Mouse (Mus musculus): ENCODE data around the gene Rbm19. TPM values are rescaled to one million over a fixed set of nuclear protein-coding genes. Genes with fewer than 3 reads are reported as not detected.

The Rbm19 gene
- polyA plus RNA-seq, 1 experiment: 8.3 TPM

- Histone ChIP-seq H3K4me3 (ENCODE audit: insufficient read depth, low read length) (no peak overlapping the region), H3K27ac (ENCODE audit: insufficient read depth, low read length) (no peak overlapping the region), H3K4me1 (ENCODE audit: control insufficient read depth, insufficient read depth, low read length) (no peaks in the 10 kb centered on the region)
- TF ChIP-seq POLR2A (IDR thresholded peaks at IDR 0.05; ENCODE audit: extremely low read depth, insufficient read depth, low read length): no peak
- TF ChIP-seq CTCF (IDR thresholded peaks at IDR 0.05; ENCODE audit: extremely low read depth, insufficient read depth, low read length): no peak
Observed at GRCm38 (mm10) chr5:120130163-120130562, 13.9 kb downstream of the Rbm19 start.

DNA sequence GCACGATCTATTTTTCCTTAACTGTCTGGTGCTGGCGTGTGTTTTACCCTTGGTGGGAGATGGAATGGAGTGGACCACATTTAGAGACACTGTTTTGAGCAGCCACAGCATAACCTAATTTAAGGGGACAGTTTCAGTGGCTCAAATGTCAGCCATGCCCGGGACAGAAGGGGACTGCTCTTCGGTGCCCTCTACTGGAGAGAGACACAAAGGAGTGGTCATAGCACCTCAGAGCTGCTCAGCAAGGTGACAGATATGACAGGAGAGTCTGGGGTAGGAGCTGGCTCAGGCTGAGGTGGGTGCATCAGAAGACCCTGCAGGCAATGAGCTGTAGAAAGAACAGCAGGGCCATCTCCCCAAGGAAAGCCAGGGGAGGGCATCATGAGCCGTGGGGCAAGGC, 15.3 kb downstream of the Rbm19 start:
- H3K27ac ChIP-seq (ENCODE audit: insufficient read depth, low read length): no peak overlapping the region
- no peak overlapping the region for H3K4me3 ChIP-seq (ENCODE audit: insufficient read depth, low read length)
- H3K4me1 ChIP-seq (ENCODE audit: control insufficient read depth, insufficient read depth, low read length): no peaks in the 10 kb centered on the region
- TF ChIP-seq POLR2A (IDR thresholded peaks at IDR 0.05; ENCODE audit: extremely low read depth, insufficient read depth, low read length): no peak
- peak; percentile 54 for TF ChIP-seq CTCF (IDR thresholded peaks at IDR 0.05; ENCODE audit: extremely low read depth, insufficient read depth, low read length)

- H3K27ac ChIP-seq (ENCODE audit: insufficient read depth, low read length): no peak overlapping the region
- no peak overlapping the region for H3K4me3 ChIP-seq (ENCODE audit: insufficient read depth, low read length)
- peak; percentile 83 for TF ChIP-seq CTCF (IDR thresholded peaks at IDR 0.05; ENCODE audit: extremely low read depth, insufficient read depth, low read length)
- no peak for TF ChIP-seq POLR2A (IDR thresholded peaks at IDR 0.05; ENCODE audit: extremely low read depth, insufficient read depth, low read length)
- no peaks in the 10 kb centered on the region for H3K4me1 ChIP-seq (ENCODE audit: control insufficient read depth, insufficient read depth, low read length)
Observed at GRCm38 (mm10) chr5:120134000-120134399, 17.7 kb downstream of the Rbm19 start.

DNA sequence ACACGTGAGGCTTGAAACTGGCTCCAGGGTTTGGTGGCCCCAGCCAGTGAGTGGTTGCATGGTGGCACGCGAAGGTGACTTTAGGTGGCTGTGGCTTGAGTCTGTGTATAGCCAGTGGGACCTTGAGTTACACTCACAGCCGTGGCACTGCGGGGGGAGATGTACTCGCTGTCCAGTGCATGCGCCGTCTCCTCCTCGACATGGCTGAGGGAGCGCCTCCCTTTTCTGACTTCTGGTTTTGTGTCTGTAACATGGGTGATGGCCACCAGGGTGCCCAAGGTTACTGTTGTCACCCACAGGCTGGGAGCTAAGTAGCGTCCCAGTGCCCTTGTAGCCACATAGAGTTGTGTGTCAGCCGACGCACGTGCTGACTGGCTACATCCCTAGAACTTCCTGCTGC, 19.1 kb downstream of the Rbm19 start:
- no peak overlapping the region for H3K4me3 ChIP-seq (ENCODE audit: insufficient read depth, low read length)
- no peak overlapping the region for H3K27ac ChIP-seq (ENCODE audit: insufficient read depth, low read length)
- no peaks in the 10 kb centered on the region for H3K4me1 ChIP-seq (ENCODE audit: control insufficient read depth, insufficient read depth, low read length)
- TF ChIP-seq POLR2A (IDR thresholded peaks at IDR 0.05; ENCODE audit: extremely low read depth, insufficient read depth, low read length): no peak
- TF ChIP-seq CTCF (IDR thresholded peaks at IDR 0.05; ENCODE audit: extremely low read depth, insufficient read depth, low read length): no peak

GRCm38 (mm10) chr5:120135823-120136222, 19.6 kb downstream of the Rbm19 start:
- H3K4me3 ChIP-seq (ENCODE audit: insufficient read depth, low read length): no peak overlapping the region
- TF ChIP-seq CTCF (IDR thresholded peaks at IDR 0.05; ENCODE audit: extremely low read depth, insufficient read depth, low read length) (no peak), POLR2A (IDR thresholded peaks at IDR 0.05; ENCODE audit: extremely low read depth, insufficient read depth, low read length) (no peak)
- no peaks in the 10 kb centered on the region for H3K4me1 ChIP-seq (ENCODE audit: control insufficient read depth, insufficient read depth, low read length)
- no peak overlapping the region for H3K27ac ChIP-seq (ENCODE audit: insufficient read depth, low read length)

DNA sequence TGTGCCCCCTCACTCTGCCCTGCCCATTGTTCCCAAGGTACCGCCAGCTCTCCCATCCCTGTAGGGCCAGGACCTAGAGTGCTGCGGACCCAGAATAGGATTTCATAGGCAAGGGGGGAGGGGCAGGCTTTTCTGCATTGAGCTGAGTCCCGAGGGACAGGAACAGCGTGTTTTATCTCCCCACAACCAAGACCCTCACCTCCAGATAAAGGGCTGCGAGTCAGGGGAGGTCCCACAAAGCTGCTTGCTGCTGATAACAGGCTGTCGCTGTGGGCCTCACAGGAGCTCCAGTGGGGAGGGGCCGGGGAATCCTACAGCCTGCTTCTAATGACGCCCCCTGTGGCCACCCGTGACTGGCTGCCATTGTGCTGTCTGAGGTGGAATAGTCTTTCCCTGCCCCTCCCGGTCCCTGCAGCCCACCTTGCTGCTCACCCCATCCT, 20.0 kb downstream of the Rbm19 start:
- TF ChIP-seq CTCF (IDR thresholded peaks at IDR 0.05; ENCODE audit: extremely low read depth, insufficient read depth, low read length): no peak
- TF ChIP-seq POLR2A (IDR thresholded peaks at IDR 0.05; ENCODE audit: extremely low read depth, insufficient read depth, low read length): no peak
- no peak overlapping the region for H3K4me3 ChIP-seq (ENCODE audit: insufficient read depth, low read length)
- no peak overlapping the region for H3K27ac ChIP-seq (ENCODE audit: insufficient read depth, low read length)
- H3K4me1 ChIP-seq (ENCODE audit: control insufficient read depth, insufficient read depth, low read length): no peaks in the 10 kb centered on the region

GRCm38 (mm10) chr5:120137038-120137437, 20.8 kb downstream of the Rbm19 start:
- Histone ChIP-seq H3K27ac (ENCODE audit: insufficient read depth, low read length) (no peak overlapping the region), H3K4me1 (ENCODE audit: control insufficient read depth, insufficient read depth, low read length) (no peaks in the 10 kb centered on the region), H3K4me3 (ENCODE audit: insufficient read depth, low read length) (no peak overlapping the region)
- TF ChIP-seq CTCF (IDR thresholded peaks at IDR 0.05; ENCODE audit: extremely low read depth, insufficient read depth, low read length) (no peak), POLR2A (IDR thresholded peaks at IDR 0.05; ENCODE audit: extremely low read depth, insufficient read depth, low read length) (no peak)

DNA sequence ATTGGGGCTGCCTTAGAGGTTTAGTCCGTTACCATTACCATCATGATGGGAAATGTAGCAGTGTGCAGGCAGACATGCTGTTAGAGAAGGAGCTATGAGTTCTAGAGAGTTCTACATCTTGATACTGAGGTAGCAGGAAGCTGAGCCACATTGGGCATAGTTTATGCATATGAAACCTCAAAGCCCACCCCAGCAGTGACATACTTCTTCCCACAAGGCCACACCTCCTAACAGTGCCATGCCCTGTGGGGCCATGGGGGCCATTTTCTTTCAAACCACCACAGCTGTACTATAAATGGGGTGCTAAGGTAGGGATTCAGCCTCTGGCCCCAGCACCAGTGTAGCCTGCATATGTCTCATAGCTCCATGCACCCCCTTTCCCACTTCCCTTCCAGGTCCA, 21.6 kb downstream of the Rbm19 start:
- H3K4me3 ChIP-seq (ENCODE audit: insufficient read depth, low read length): no peak overlapping the region
- TF ChIP-seq CTCF (IDR thresholded peaks at IDR 0.05; ENCODE audit: extremely low read depth, insufficient read depth, low read length) (no peak), POLR2A (IDR thresholded peaks at IDR 0.05; ENCODE audit: extremely low read depth, insufficient read depth, low read length) (no peak)
- H3K27ac ChIP-seq (ENCODE audit: insufficient read depth, low read length): no peak overlapping the region
- H3K4me1 ChIP-seq (ENCODE audit: control insufficient read depth, insufficient read depth, low read length): no peaks in the 10 kb centered on the region

DNA sequence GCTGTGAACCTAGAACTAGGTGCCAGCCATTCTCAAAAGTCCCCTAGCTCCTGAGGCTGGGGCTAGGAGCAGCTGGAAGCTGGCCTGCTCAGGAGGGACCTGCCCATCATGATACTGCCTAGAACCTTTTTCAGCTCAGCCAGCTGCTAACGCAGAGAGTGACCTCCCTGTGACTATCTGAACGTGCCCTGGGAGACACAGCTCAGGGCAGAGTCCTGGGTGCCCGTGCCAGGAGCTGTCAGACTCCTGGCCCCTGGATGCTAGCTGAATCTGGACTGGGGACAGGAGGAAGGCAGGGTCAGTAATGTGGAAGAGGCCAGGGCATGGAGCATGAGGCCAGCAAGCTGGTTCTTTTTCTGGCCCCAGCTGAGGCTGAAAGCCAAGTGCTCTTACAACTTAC, 22.1 kb downstream of the Rbm19 start:
- TF ChIP-seq CTCF (IDR thresholded peaks at IDR 0.05; ENCODE audit: extremely low read depth, insufficient read depth, low read length): no peak
- no peak for TF ChIP-seq POLR2A (IDR thresholded peaks at IDR 0.05; ENCODE audit: extremely low read depth, insufficient read depth, low read length)
- no peaks in the 10 kb centered on the region for H3K4me1 ChIP-seq (ENCODE audit: control insufficient read depth, insufficient read depth, low read length)
- no peak overlapping the region for H3K4me3 ChIP-seq (ENCODE audit: insufficient read depth, low read length)
- H3K27ac ChIP-seq (ENCODE audit: insufficient read depth, low read length): no peak overlapping the region

- TF ChIP-seq POLR2A (IDR thresholded peaks at IDR 0.05; ENCODE audit: extremely low read depth, insufficient read depth, low read length) (no peak), CTCF (IDR thresholded peaks at IDR 0.05; ENCODE audit: extremely low read depth, insufficient read depth, low read length) (no peak)
Observed at GRCm38 (mm10) chr5:120139224-120139623, 23.0 kb downstream of the Rbm19 start.

More at GRCm38 (mm10) chr5:120139224-120139623, 23.0 kb downstream of the Rbm19 start:
- no peaks in the 10 kb centered on the region for H3K4me1 ChIP-seq (ENCODE audit: control insufficient read depth, insufficient read depth, low read length)
- no peak overlapping the region for H3K4me3 ChIP-seq (ENCODE audit: insufficient read depth, low read length)
- H3K27ac ChIP-seq (ENCODE audit: insufficient read depth, low read length): no peak overlapping the region
